Mouse (Mus musculus) thymus, adult 2 months (tissue): ENCODE results near the gene Golga1. TPM values are rescaled to one million over a fixed set of nuclear protein-coding genes. Genes with fewer than 3 reads are reported as not detected.
A peak's percentile ranks its signal among the peaks of the same experiment; 100 is the strongest.

Experiments
- DNase-seq: peaks from one replicate; pipeline ENCODE4 v3.0.0; 2021
- H3K27ac ChIP-seq: fragments of 200-500 bp; 2 replicates; pipeline ENCODE4 v1.5.1; 2012; ENCODE audit warnings: low read length, control low read depth; ENCODE audit not compliant: control insufficient read depth, insufficient read depth
- H3K27me3 ChIP-seq: fragments of 200-500 bp; 2 replicates; pipeline ENCODE4 v1.6.1; 2012; ENCODE audit warnings: mild to moderate bottlenecking, low read length, moderate library complexity, mixed read lengths; ENCODE audit not compliant: control insufficient read depth, insufficient read depth
- H3K36me3 ChIP-seq: fragments of 200-500 bp; 2 replicates; pipeline ENCODE4 v1.6.1; 2012; ENCODE audit warnings: mild to moderate bottlenecking, low read length, moderate library complexity; ENCODE audit not compliant: control insufficient read depth, insufficient read depth
- H3K4me1 ChIP-seq: fragments of 200-500 bp; replicated peaks from 2 replicates; pipeline ENCODE4 v1.6.1; 2012; ENCODE audit warnings: low read length; ENCODE audit not compliant: control insufficient read depth, insufficient read depth
- H3K4me3 ChIP-seq: fragments of 200-500 bp; 2 replicates; pipeline ENCODE4 v1.5.1; 2012; ENCODE audit warnings: mild to moderate bottlenecking, low read length, control low read depth, moderate library complexity; ENCODE audit not compliant: control insufficient read depth, insufficient read depth
- CTCF ChIP-seq: fragments of 200-500 bp; IDR thresholded peaks from 2 replicates; pipeline ENCODE4 v1.5.1; 2012; ENCODE audit warnings: mild to moderate bottlenecking, control low read depth, low read length, moderate library complexity, borderline replicate concordance; ENCODE audit not compliant: control insufficient read depth, poor library complexity, insufficient read depth; ENCODE audit errors: extremely low read depth
- POLR2A ChIP-seq: fragments of 200-500 bp; IDR thresholded peaks from 2 replicates; pipeline ENCODE4 v1.6.1; 2012; ENCODE audit warnings: mild to moderate bottlenecking, low read length, control low read depth, moderate library complexity; ENCODE audit not compliant: control insufficient read depth, poor library complexity, insufficient read depth; ENCODE audit errors: extremely low read depth
- WGBS: fragments of 180-500 bp; shearing (Covaris S2); methylation state at CpG from one replicate; pipeline ENCODE4 v1.1.7; 2018; 5-methylcytosine and 5-hydroxymethylcytosine counted together
- polyA plus RNA-seq: library from polyadenylated mRNA; depleted of rRNA; stranded (reverse); fragments of >200 nt; gene quantifications from 2 replicates; pipeline ENCODE4 v1.2.3, GENCODE M21; 2012

Golga1 gene
- polyA plus RNA-seq, 1 experiment = 18.5 TPM

DNA sequence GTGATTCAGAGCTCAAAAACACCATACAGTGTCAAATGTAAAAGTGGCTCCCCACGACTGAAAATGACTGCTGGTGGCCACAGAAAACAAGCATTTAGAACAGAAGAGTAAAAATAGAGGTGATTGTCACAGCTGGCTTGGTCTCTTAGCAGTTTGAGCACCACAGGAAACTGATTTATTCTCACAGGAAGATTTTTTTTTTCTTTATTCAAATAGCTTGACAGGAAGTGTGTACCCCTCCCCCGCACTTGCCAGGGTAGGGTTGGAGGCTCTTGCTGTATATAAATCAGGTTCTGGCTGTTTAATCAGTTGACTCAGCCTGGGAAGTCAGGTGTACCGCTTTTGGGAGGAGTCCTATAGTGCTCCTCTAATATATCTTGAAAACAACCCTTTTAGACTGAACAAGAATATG lies 56.4 kb downstream of the Golga1 start:
- Histone ChIP-seq H3K27ac (peak overlapping the region; percentile 87), H3K36me3 (peaks cover 9% of the 10 kb centered on the region), H3K4me1 (peaks cover 11% of the 10 kb centered on the region), H3K4me3 (peak overlapping the region; percentile 79), H3K27me3 (no peaks in the 10 kb centered on the region)
- WGBS = 0% methylated on average over 3 of the region's 3 CpGs
- peak; percentile 80 for DNase-seq
- TF ChIP-seq CTCF (no peak), POLR2A (no peak)

DNA sequence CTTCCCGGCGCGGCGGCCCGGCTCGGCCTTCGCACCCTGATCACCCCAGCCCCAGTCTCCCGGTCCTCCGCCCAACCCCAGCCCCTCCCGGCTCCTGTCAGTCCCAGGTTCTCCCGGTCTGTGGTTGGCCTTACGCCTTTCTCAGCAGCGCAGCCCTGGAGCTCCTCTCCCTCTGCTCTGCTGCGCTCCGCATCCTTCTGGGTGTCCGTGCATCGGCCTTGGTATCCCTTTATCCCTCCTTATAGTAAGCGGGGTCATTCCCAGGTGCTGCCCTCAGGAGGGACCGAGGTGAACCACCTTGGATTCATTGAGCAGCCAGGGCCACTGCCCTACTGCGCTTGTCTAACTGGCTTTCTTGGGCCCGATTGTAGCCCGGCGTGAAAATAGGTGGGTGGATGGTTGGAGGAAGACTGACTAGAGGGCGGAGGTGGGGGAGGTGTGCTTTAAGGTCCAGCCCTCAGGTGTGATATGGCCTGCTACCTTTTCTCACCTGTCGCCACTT lies 56.9 kb downstream of the Golga1 start:
- Histone ChIP-seq H3K4me1 (peaks cover 16% of the 10 kb centered on the region), H3K27me3 (no peaks in the 10 kb centered on the region)
- DNase-seq = peak; percentile 47

DNA sequence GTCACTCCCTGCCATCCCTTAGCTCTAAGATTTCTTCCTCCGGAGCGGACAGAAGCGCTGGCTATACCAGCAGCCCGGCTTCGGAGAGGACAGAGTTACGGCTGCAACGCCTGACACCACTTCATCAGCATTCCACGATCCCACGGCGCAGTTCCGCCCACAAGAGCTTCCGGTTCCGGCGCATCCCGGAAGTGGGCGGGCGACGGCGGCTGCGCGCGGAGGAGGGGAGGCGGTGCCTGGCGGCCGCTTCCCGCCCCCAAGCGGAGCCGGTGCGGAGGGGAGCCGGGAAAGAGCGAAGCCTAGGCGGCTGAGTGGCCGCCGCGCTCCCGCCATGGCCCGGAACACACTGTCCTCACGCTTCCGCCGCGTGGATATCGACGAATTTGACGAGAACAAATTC lies 57.5 kb downstream of the Golga1 start:
- peaks cover 17% of the 10 kb centered on the region for H3K4me1 ChIP-seq
- peak overlapping the region; percentile 79 for H3K4me3 ChIP-seq
- peak; percentile 95 for DNase-seq
- peaks cover 6% of the 10 kb centered on the region; the same call in 1 of the 2 replicates for H3K36me3 ChIP-seq
- H3K27ac ChIP-seq = peak overlapping the region; percentile 87
- peak; percentile 85 for TF ChIP-seq POLR2A
- TF ChIP-seq CTCF = no peak
- no peaks in the 10 kb centered on the region for H3K27me3 ChIP-seq
- under 1% methylated on average over 44 of the region's 44 CpGs for WGBS

More for the DNA sequence above, 56.9 kb downstream of the Golga1 start:
- Histone ChIP-seq H3K27ac (peak overlapping the region; percentile 87), H3K4me3 (peak overlapping the region; percentile 79), H3K36me3 (peaks cover 6% of the 10 kb centered on the region)
- whole genome bisulfite sequencing = under 1% methylated on average over 25 of the region's 25 CpGs
- TF ChIP-seq POLR2A (no peak), CTCF (no peak)

DNA sequence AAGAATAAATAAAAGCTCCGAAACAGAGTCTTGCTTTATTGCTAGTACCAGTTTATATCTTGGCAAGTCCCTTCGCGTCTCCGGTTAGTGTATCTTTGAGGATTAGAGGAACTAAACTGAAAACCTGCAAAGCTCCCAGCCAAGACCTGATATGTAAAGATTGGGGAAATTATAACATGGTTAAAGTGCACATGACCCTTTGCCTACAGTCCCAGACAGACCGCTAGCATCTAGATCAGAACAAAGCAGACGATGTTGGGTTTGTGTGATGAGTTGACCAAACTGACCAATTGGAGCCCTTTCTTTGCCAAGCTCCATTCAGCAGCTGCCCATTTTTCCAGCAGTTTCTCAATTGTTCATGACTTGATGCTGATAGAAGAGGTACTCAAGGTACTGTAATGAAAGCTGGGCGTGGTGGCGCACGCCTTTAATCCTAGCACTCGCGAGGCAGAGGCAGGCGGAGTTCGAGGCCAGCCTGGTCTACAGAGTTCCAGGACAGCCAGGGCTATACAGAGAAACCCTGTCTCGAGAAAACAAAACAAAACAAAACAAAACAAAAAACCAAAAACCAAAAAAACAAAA lies 59.1 kb downstream of the Golga1 start:
- no peaks in the 10 kb centered on the region for H3K27me3 ChIP-seq
- no peak overlapping the region for H3K4me3 ChIP-seq
- TF ChIP-seq CTCF = no peak
- TF ChIP-seq POLR2A = no peak
- H3K27ac ChIP-seq = no peak overlapping the region
- WGBS = 92% methylated on average over 14 of the region's 14 CpGs
- H3K36me3 ChIP-seq = peaks cover 17% of the 10 kb centered on the region
- peaks cover 17% of the 10 kb centered on the region for H3K4me1 ChIP-seq
- DNase-seq = no peak

DNA sequence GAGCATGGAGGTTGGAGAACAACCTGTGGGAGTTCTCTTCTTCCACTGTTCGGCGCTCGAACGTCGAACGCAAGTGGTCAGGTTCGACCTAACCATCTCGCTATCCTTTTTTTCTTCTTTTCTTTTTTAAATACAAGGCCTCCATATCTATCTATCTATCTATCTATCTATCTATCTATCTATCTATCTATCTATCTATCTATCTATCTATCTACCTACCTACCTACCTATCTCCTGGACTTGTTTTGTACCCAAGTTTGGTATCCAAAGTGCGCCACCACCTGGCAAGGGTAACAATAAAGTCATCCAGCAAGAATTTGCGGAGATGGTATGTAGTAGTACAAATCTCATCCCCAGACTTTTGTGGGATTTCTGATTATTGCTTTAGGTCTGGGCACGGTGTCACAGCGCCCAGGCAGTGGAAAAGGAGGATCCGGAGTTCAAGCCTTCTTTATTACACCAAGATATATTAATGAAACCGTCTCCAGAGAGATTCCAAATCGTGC lies 59.7 kb downstream of the Golga1 start, which contains the start of gene Rpl35:
Gene Rpl35 (minus strand): TSS at position 51 of the 506 bp plus-strand sequence.
- WGBS = 10% methylated on average over 15 of the region's 15 CpGs
- DNase-seq = peak; percentile 73
- Histone ChIP-seq H3K4me1 (peaks cover 17% of the 10 kb centered on the region), H3K36me3 (peaks cover 23% of the 10 kb centered on the region), H3K4me3 (peak within 1 kb of the TSS; percentile 91), H3K27me3 (no peaks in the 10 kb centered on the region), H3K27ac (peak within 1 kb of the TSS; percentile 6; the same call in 1 of the 2 replicates)
- TF ChIP-seq CTCF = no peak

DNA sequence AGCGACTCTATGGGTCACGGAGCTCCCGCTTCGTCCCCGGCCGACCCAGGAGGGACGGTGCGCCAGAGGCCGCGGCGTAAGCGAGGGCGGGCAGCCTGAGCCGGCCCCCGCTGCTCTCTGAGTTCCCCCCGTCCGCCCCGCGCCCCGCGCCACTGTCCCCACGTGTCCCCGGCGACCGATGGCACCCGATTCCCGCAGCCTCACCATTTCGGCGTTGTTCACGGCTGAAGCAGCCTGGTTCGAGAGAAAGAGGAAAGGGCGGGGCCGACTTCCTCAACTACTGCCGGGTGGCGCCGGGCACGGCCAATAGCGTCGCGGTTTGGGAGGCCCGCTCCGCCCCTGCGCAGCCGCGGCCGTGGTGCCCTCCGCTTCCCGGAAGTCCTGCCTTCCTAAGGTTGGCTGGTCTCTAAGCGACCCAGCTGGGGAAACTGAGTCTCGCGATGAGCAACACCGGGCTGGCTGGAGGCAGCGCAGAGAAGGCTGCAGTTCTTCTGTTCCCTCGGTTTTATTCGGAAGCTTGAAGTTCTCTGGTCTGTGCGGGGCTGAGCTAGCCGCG lies 60.4 kb downstream of the Golga1 start, which contains the start of gene Arpc5l:
Gene Arpc5l (plus strand): TSS at position 469 of the 556 bp plus-strand sequence.
- peak within 1 kb of the TSS; percentile 91 for H3K4me3 ChIP-seq
- peak; percentile 47; the same call in 1 of the 2 replicates for TF ChIP-seq POLR2A
- 0 out of 2 replicates have a peak, but pooled peaks have one; percentile 30 for TF ChIP-seq CTCF
- H3K4me1 ChIP-seq = peaks cover 15% of the 10 kb centered on the region
- peak within 1 kb of the TSS; percentile 6; the same call in 1 of the 2 replicates for H3K27ac ChIP-seq
- DNase-seq = peak; percentile 91
- under 1% methylated on average over 58 of the region's 58 CpGs for WGBS
- H3K36me3 ChIP-seq = peaks cover 29% of the 10 kb centered on the region
- no peaks in the 10 kb centered on the region for H3K27me3 ChIP-seq

DNA sequence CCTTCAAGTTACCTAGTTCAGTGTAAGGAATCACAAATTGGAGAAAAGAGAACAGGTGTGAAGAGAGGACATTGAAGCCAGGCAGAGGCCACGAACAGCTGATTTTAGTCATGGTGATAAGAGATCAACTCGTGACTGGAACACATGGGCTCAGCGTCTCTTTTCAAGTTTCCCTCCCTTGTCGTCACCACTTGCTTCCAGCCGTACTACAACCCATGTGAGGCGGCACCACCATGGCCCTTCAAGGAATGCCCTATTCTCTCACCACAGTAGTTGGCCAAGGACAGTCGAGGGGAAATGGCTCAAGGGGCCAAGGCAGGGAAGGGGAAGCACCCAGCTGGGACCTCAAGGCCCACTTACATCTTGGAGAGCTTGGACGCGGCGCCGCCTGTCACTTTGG lies 61.0 kb downstream of the Golga1 start:
- no peak for TF ChIP-seq CTCF
- no peak for TF ChIP-seq POLR2A
- Histone ChIP-seq H3K4me3 (peak overlapping the region; percentile 91), H3K27me3 (no peaks in the 10 kb centered on the region), H3K36me3 (peaks cover 29% of the 10 kb centered on the region), H3K4me1 (peaks cover 15% of the 10 kb centered on the region), H3K27ac (no peak overlapping the region)
- DNase-seq = peak; percentile 21
- 0% methylated on average over 11 of the region's 11 CpGs for WGBS
